11 mouse cellular contexts compared by ENCODE assay signal in genomic region chr17:66417329-66417728, GRCm38 (mm10). TPM values are rescaled to one million over a fixed set of nuclear protein-coding genes. Genes with fewer than 3 reads are reported as not detected.
A peak's percentile ranks its signal among the peaks of the same experiment; 100 is the strongest.
DNase-seq lines count a peak whose midpoint lies in the region; ATAC-seq and TF ChIP-seq lines count a peak whose summit lies in the region.
"Had no signal": no experiment of that assay in that cellular context is flagged by ENCODE, and none has a peak within 500 bp of the region (broad histone marks: within the 10 kb centered on the region; RNA-seq: fewer than 3 reads in every experiment).

No protein-coding gene starts in this region.

- no peak overlapping the region for H3K9ac ChIP-seq in lung, postnatal 0 days (replicated peaks; ENCODE audit: low read depth)
- 0 out of 2 replicates have a peak overlapping the region, but pooled peaks have one; percentile 6 for H3K9ac ChIP-seq in limb, embryonic 14.5 days (ENCODE audit: low read depth, low read length, severe bottlenecking)
- no peak overlapping the region for H3K9ac ChIP-seq in stomach, postnatal 0 days (ENCODE audit: low read length)
- H3K9ac ChIP-seq: embryonic facial prominence, embryonic 15.5 days; liver, embryonic 13.5 days had no signal

- no peak for ATAC-seq in lung, postnatal 0 days
- no peak for ATAC-seq in limb, embryonic 14.5 days (ENCODE audit: low FRiP score, low read depth)
- ATAC-seq in stomach, postnatal 0 days (ENCODE audit: low FRiP score, low TSS enrichment): no peak
- ATAC-seq: Patski had no signal

- TF ChIP-seq POLR2A in limb, embryonic 14.5 days (IDR thresholded peaks at IDR 0.05; ENCODE audit: borderline replicate concordance, extremely low read depth, insufficient read depth, insufficient read length): no peak

- 49% methylated on average over 5 of the region's 5 CpGs for WGBS in lung, postnatal 0 days
- 78% methylated on average over 5 of the region's 5 CpGs for WGBS in hindbrain, embryonic 10.5 days
- 12% methylated on average over 5 of the region's 5 CpGs for WGBS in limb, embryonic 14.5 days
- WGBS in stomach, postnatal 0 days: 39% methylated on average over 5 of the region's 5 CpGs

- no peaks in the 10 kb centered on the region for H3K36me3 ChIP-seq in lung, postnatal 0 days (ENCODE audit: insufficient read depth, low read length)
- peaks cover 54% of the 10 kb centered on the region for H3K36me3 ChIP-seq in hindbrain, embryonic 10.5 days
- H3K36me3 ChIP-seq in limb, embryonic 14.5 days (ENCODE audit: control insufficient read depth, insufficient read depth, low read length): no peaks in the 10 kb centered on the region
- H3K36me3 ChIP-seq in stomach, postnatal 0 days (ENCODE audit: control insufficient read depth, insufficient read depth, low read length): no peaks in the 10 kb centered on the region
- H3K36me3 ChIP-seq: embryonic facial prominence, embryonic 15.5 days; liver, embryonic 13.5 days had no signal

- no peak overlapping the region for H3K27ac ChIP-seq in lung, postnatal 0 days (ENCODE audit: low read length)
- H3K27ac ChIP-seq in hindbrain, embryonic 10.5 days: peak overlapping the region; percentile 79
- no peak overlapping the region for H3K27ac ChIP-seq in limb, embryonic 14.5 days (replicated peaks; ENCODE audit: low read depth, low read length)
- no peak overlapping the region for H3K27ac ChIP-seq in stomach, postnatal 0 days (replicated peaks)
- H3K27ac ChIP-seq: embryonic facial prominence, embryonic 15.5 days; liver, embryonic 13.5 days had no signal

- peak overlapping the region; percentile 21; the same call in 1 of the 2 replicates for H3K4me3 ChIP-seq in lung, postnatal 0 days (ENCODE audit: low read depth, low read length)
- H3K4me3 ChIP-seq in hindbrain, embryonic 10.5 days: no peak overlapping the region
- peak overlapping the region; percentile 31 for H3K4me3 ChIP-seq in limb, embryonic 14.5 days (replicated peaks; ENCODE audit: low read length)
- peak overlapping the region; percentile 25 for H3K4me3 ChIP-seq in stomach, postnatal 0 days (ENCODE audit: low read depth, low read length)
- H3K4me3 ChIP-seq: embryonic facial prominence, embryonic 15.5 days; liver, embryonic 13.5 days had no signal

- H3K27me3 ChIP-seq in lung, postnatal 0 days (replicated peaks; ENCODE audit: insufficient read depth, low read length): no peaks in the 10 kb centered on the region
- H3K27me3 ChIP-seq in hindbrain, embryonic 10.5 days (ENCODE audit: insufficient read depth, poor library complexity, severe bottlenecking): no peaks in the 10 kb centered on the region
- no peaks in the 10 kb centered on the region for H3K27me3 ChIP-seq in limb, embryonic 14.5 days (ENCODE audit: control insufficient read depth, insufficient read depth, low read length)
- H3K27me3 ChIP-seq in stomach, postnatal 0 days (ENCODE audit: control insufficient read depth, insufficient read depth, low read length): no peaks in the 10 kb centered on the region
- H3K27me3 ChIP-seq: embryonic facial prominence, embryonic 15.5 days; liver, embryonic 13.5 days; Patski had no signal

- no peak for DNase-seq in lung, postnatal 0 days (ENCODE audit: low spot score)
- DNase-seq in lung, postnatal 36 days: no peak
- DNase-seq in hindbrain, embryonic 10.5 days (ENCODE audit: low spot score): no peak
- no peak for DNase-seq in limb, embryonic 14.5 days (ENCODE audit: low spot score)
- DNase-seq in stomach, postnatal 0 days (ENCODE audit: low spot score): no peak
- DNase-seq in frontal cortex, adult 2 months (ENCODE audit: extremely low spot score in 1 of 2, low spot score in 1 of 2): no peak
- DNase-seq in right cerebral cortex, postnatal 4 days: no peak
- DNase-seq: liver, embryonic 13.5 days; thymus, adult 2 months had no signal

- no peak for TF ChIP-seq CTCF in lung, postnatal 0 days (IDR thresholded peaks at IDR 0.05)
- no peak for TF ChIP-seq CTCF in stomach, postnatal 0 days (IDR thresholded peaks at IDR 0.05; ENCODE audit: low read depth)

- peaks cover 9% of the 10 kb centered on the region; the same call in 1 of the 2 replicates for H3K4me1 ChIP-seq in lung, postnatal 0 days (ENCODE audit: insufficient read depth, low read depth, low read length)
- H3K4me1 ChIP-seq in hindbrain, embryonic 10.5 days (replicated peaks): peaks cover 70% of the 10 kb centered on the region
- peaks cover 13% of the 10 kb centered on the region for H3K4me1 ChIP-seq in limb, embryonic 14.5 days (ENCODE audit: control insufficient read depth, insufficient read depth, low read length)
- no peaks in the 10 kb centered on the region for H3K4me1 ChIP-seq in stomach, postnatal 0 days (replicated peaks; ENCODE audit: control insufficient read depth, insufficient read depth)
- H3K4me1 ChIP-seq: liver, embryonic 13.5 days had no signal

- TF ChIP-seq EP300 in lung, postnatal 0 days (IDR thresholded peaks at IDR 0.05): no peak
- TF ChIP-seq EP300 in stomach, postnatal 0 days (optimal IDR thresholded peaks at IDR 0.05): no peak

- H3K4me2 ChIP-seq in lung, postnatal 0 days (replicated peaks; ENCODE audit: low read depth, low read length): peak overlapping the region; percentile 52
- H3K4me2 ChIP-seq in limb, embryonic 14.5 days (replicated peaks; ENCODE audit: low read depth, low read length, severe bottlenecking): peak overlapping the region; percentile 53
- peak overlapping the region; percentile 49 for H3K4me2 ChIP-seq in stomach, postnatal 0 days (replicated peaks; ENCODE audit: low read depth)
- H3K4me2 ChIP-seq: embryonic facial prominence, embryonic 15.5 days had no signal

- H3K9me3 ChIP-seq in lung, postnatal 0 days (ENCODE audit: low read length): no peaks in the 10 kb centered on the region
- no peaks in the 10 kb centered on the region for H3K9me3 ChIP-seq in hindbrain, embryonic 10.5 days
- no peaks in the 10 kb centered on the region for H3K9me3 ChIP-seq in limb, embryonic 14.5 days (ENCODE audit: control insufficient read depth, low read length)
- H3K9me3 ChIP-seq in stomach, postnatal 0 days (ENCODE audit: control insufficient read depth, low read length): no peaks in the 10 kb centered on the region
- H3K9me3 ChIP-seq: embryonic facial prominence, embryonic 15.5 days; liver, embryonic 13.5 days had no signal

RNA-seq across cellular contexts. Expression of gene Mtcl1, which starts 32.2 kb away (rescaled TPM):
- polyA plus RNA-seq in lung, postnatal 0 days (2015; fragmentation: Nextera tagmentation; extraction: Ambion mirVana): 8.6 and 9.9 TPM in 2 replicates
- 52.8 and 89.7 TPM in 2 replicates for polyA plus RNA-seq in hindbrain, embryonic 10.5 days (2016; fragmentation: Nextera tagmentation; extraction: Ambion mirVana)
- polyA plus RNA-seq in limb, embryonic 14.5 days (2012; rRNA removed): 6.7 and 7.8 TPM in 2 replicates
- 4.7 and 5.3 TPM in 2 replicates for polyA plus RNA-seq in limb, embryonic 14.5 days (2014; fragmentation: Nextera tagmentation; extraction: Ambion mirVana)
- 1.8 and 2.2 TPM in 2 replicates for polyA plus RNA-seq in stomach, postnatal 0 days (2015; fragmentation: Nextera tagmentation; extraction: Ambion mirVana)
- 35.6 and 38.5 TPM in 2 replicates for polyA plus RNA-seq in frontal cortex, adult 2 months (2012; rRNA removed)
